Mouse (Mus musculus) cortical plate, adult 2 months (tissue): Measurements from ENCODE around the gene Zdhhc3. TPM values are rescaled to one million over a fixed set of nuclear protein-coding genes. Genes with fewer than 3 reads are reported as not detected.

ENCODE experiments used
- H3K27ac ChIP-seq: fragments of 200-500 bp; 2 replicates; pipeline ENCODE4 v1.5.1; 2012; ENCODE audit warnings: low read length, control low read depth, inconsistent platforms; ENCODE audit not compliant: insufficient read depth
- H3K4me1 ChIP-seq: fragments of 200-500 bp; 2 replicates; pipeline ENCODE4 v1.6.1; 2011; ENCODE audit warnings: low read length; ENCODE audit not compliant: control insufficient read depth, insufficient read depth
- H3K4me3 ChIP-seq: fragments of 200-500 bp; 2 replicates; pipeline ENCODE4 v1.5.1; 2011; ENCODE audit warnings: mild to moderate bottlenecking, low read length, control low read depth; ENCODE audit not compliant: insufficient read depth
- CTCF ChIP-seq: fragments of 200-500 bp; IDR thresholded peaks from 2 replicates; pipeline ENCODE4 v1.5.1; 2011; ENCODE audit warnings: mild to moderate bottlenecking, control low read depth, low read length; ENCODE audit not compliant: insufficient read depth; ENCODE audit errors: extremely low read depth
- POLR2A ChIP-seq: fragments of 200-500 bp; IDR thresholded peaks from 2 replicates; pipeline ENCODE4 v1.6.1; 2011; ENCODE audit warnings: mild to moderate bottlenecking, low read length, control low read depth; ENCODE audit not compliant: insufficient read depth; ENCODE audit errors: extremely low read depth
- polyA plus RNA-seq: library from polyadenylated mRNA; depleted of rRNA; stranded (reverse); fragments of >200 nt; gene quantifications from 2 replicates; pipeline ENCODE4 v1.2.3, GENCODE M21; 2012

Zdhhc3 gene
- polyA plus RNA-seq, 1 experiment = 75.1 TPM

- TF ChIP-seq CTCF (no peak), POLR2A (no peak)
- Histone ChIP-seq H3K27ac (no peak overlapping the region), H3K4me1 (peaks cover 2% of the 10 kb centered on the region; the same call in 1 of the 2 replicates), H3K4me3 (no peak overlapping the region)
These were observed 2.6 kb upstream of the Zdhhc3 start for GRCm38 (mm10) chr9:123115566-123115965.

DNA sequence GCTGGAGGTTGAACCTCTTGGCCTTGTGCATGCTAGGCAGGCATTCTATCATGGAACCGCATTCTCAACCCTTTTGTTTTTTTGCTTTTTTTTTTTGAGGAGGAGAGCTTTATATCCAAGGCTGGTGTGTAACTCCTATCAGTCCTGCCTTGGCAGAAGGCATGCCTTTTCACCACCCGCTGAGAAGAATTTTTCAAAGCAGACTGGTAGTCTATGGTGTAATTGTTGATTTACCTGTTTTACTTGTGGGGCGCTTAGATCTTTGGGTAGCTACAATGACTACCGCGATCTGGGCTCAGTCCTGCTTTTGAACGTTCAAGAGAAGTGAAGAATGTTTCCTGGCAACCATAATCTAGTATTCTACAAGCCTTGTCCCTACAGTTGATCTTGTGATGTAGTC, 926 bp upstream of the Zdhhc3 start:
- Histone ChIP-seq H3K4me1 (peaks cover 2% of the 10 kb centered on the region; the same call in 1 of the 2 replicates), H3K27ac (no peak overlapping the region), H3K4me3 (peak overlapping the region; percentile 83)
- TF ChIP-seq CTCF = no peak
- no peak for TF ChIP-seq POLR2A

- H3K4me3 ChIP-seq = no peak overlapping the region; the same call in 1 of the 2 replicates
- peaks cover 2% of the 10 kb centered on the region; the same call in 1 of the 2 replicates for H3K4me1 ChIP-seq
- TF ChIP-seq CTCF = no peak
- no peak for TF ChIP-seq POLR2A
- no peak overlapping the region for H3K27ac ChIP-seq
These were observed 1.2 kb downstream of the Zdhhc3 start for GRCm38 (mm10) chr9:123111751-123112221.

DNA sequence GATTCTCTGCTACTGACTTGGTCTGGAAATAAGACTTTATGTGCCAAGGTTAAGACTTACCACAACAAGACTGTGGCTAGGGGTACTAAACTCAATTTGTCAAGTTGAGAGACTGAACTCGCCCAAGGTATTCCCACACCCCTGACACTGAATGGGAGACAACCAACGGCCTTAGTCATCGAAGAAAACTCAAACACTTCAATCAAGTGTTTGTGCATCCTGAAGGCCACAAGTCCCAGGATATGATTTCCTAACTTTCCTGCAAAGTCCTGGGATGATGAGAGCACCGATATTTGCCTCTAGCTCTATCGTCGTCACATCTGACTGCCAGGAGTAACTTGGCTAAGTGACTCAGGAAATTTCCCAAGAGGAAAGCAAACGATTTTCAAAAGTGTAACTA, 3.8 kb downstream of the Zdhhc3 start:
- Histone ChIP-seq H3K27ac (no peak overlapping the region), H3K4me3 (no peak overlapping the region), H3K4me1 (peaks cover 2% of the 10 kb centered on the region)
- TF ChIP-seq CTCF (no peak), POLR2A (no peak)

DNA sequence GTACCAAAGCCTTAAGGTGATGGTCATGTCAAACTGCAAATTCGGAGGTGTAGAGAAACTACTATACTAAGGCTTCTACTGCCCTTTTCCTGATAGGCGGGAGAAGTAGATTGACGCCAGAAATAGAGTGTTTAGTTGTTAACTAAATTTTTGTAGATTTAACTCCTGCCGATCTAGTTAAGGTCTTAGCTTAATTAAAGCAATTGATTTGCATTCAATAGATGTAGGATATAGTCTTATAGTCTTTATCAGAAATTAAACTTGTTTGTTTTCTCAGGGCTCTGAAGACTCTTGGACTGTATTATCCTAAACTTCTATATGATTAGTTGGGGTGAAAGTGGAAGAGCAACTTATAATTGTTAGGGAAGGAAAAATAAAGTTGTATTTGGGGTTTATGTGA, 5.8 kb downstream of the Zdhhc3 start:
- Histone ChIP-seq H3K4me3 (no peak overlapping the region), H3K27ac (no peak overlapping the region), H3K4me1 (peaks cover 2% of the 10 kb centered on the region)
- TF ChIP-seq POLR2A (no peak), CTCF (no peak)

- Histone ChIP-seq H3K4me3 (no peak overlapping the region), H3K27ac (no peak overlapping the region), H3K4me1 (no peaks in the 10 kb centered on the region; the same call in 1 of the 2 replicates)
- TF ChIP-seq POLR2A (no peak), CTCF (no peak)
These were observed 8.6 kb downstream of the Zdhhc3 start for GRCm38 (mm10) chr9:123104362-123104761.

DNA sequence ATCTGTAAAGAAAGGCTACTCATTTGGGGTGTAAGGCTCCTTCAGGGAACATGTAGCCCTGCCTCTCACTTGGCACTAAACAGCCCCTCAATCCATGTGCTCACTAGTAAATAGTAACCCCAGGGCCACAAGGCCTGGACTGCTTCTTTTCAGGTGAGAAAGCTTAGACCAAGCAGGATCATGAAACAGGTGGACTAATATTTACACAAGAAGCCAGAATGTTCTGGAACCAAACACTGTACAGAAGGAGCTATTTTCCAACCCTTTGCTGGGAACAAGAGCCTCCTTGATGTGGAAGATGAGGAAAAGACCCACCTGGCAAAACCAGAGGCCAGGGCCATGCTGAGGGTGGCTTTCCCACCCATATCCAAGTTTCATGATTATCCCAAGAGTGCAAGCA, 9.6 kb downstream of the Zdhhc3 start:
- TF ChIP-seq CTCF = no peak
- no peak for TF ChIP-seq POLR2A

GRCm38 (mm10) chr9:123099631-123100455, 13.2 kb downstream of the Zdhhc3 start:
- TF ChIP-seq CTCF (no peak), POLR2A (no peak)
- Histone ChIP-seq H3K27ac (no peak overlapping the region), H3K4me3 (no peak overlapping the region), H3K4me1 (no peaks in the 10 kb centered on the region; the same call in 1 of the 2 replicates)

More for the DNA sequence above, 9.6 kb downstream of the Zdhhc3 start:
- H3K4me1 ChIP-seq = no peaks in the 10 kb centered on the region; the same call in 1 of the 2 replicates
- H3K4me3 ChIP-seq = no peak overlapping the region
- no peak overlapping the region for H3K27ac ChIP-seq

- Histone ChIP-seq H3K4me3 (no peak overlapping the region), H3K27ac (no peak overlapping the region), H3K4me1 (no peaks in the 10 kb centered on the region)
- TF ChIP-seq CTCF (no peak), POLR2A (no peak)
These were observed 22.2 kb downstream of the Zdhhc3 start for GRCm38 (mm10) chr9:123090844-123091243.

DNA sequence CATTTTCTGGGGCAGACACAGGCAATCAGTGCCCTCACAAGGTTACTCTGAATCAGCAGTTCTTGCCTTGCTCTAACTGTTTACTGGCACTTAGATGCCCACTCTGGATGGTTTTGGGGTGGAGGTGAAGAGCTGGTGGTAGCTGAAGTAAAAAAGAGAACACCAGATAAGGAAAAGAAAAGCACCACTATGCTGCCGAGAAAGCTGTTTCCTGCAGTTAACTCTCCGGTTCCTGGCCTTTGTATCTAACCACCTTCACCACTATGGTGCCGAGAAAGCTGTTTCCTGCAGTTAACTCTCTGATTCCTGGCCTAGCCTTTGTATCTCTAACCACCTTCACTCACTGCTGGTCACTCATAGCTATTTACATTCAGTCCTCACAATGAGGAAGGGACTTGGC, 25.4 kb downstream of the Zdhhc3 start:
- no peaks in the 10 kb centered on the region for H3K4me1 ChIP-seq
- no peak overlapping the region for H3K4me3 ChIP-seq
- H3K27ac ChIP-seq = no peak overlapping the region
- TF ChIP-seq POLR2A = no peak
- no peak for TF ChIP-seq CTCF
